Mouse (Mus musculus): ENCODE results near the gene A030005K14Rik.

A030005K14Rik gene

GRCm38 (mm10) chr1:83059278-83059677, at the start of gene A030005K14Rik:
Gene A030005K14Rik (minus strand): TSS chr1:83059378.
- DNase-seq, result no peak

DNA sequence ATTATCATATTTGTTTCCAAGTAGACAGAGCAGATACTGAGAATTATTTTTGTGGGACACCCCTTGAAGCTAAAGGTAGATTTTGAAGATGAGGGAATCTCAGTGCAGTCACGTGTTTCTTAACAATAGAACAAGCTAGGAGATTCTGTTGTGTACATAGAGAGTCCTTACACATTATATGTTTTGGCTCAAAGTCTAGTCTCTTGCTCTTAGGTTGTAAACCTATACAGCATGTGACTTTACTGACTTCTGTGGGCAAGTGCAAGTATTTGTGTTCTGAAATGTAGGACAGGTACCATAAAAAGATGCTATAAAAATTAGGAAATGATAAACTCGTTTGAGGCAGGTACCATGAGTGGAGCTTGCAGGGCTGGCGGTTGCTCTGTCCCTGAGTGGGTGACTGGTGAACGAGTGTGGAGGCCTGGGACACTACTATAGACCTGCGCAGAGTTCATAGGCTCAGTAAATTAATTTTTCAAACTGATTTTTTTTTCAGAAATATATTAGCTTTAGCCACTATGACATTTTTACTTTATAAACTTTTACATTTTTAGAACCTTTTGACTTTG, 48.3 kb upstream of the A030005K14Rik start:
- DNase-seq, result no peak

DNA sequence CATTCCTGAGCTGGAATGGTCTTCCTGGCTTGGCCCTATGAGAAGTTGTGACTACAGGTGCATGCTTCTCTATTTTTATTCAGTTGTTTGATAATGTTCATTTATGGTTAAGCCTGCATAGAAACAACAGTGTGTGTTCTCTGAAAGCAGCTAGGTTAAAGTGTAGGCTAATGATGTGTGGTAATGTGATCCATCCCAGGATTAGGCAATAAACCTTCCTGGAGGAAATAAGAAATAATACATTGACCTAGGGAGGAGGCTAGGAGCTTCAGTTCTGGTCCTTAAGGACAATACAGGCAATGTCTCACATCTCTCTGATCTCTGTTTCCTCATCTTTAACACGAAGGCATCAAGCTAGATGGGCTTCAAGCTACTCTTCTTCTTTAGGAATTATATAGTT, 46.3 kb upstream of the A030005K14Rik start:
- no peak for DNase-seq

GRCm38 (mm10) chr1:83101891-83102290, 42.7 kb upstream of the A030005K14Rik start:
- no peak for DNase-seq

- DNase-seq, result no peak
Observed at GRCm38 (mm10) chr1:83099580-83100137, 40.5 kb upstream of the A030005K14Rik start.

DNA sequence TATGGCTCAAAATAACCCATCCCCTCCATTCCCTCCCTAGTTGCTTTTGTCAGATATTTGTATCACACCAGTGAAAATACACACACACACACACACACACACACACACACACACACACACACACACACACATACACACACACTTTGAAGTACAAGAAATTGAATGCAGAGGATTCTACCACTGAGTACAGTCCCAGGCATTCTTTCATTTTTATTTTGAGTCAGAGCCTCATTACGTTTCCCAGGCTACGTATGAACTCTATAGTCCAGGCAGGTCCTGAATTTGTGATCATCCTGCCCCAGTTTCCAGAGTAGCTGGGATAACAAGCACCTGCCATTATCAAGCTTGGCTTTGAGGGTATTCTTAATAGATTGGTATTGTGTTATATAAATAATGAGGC, 40.0 kb upstream of the A030005K14Rik start:
- DNase-seq, result no peak

GRCm38 (mm10) chr1:83096935-83097334, 37.8 kb upstream of the A030005K14Rik start:
- no peak for DNase-seq

DNA sequence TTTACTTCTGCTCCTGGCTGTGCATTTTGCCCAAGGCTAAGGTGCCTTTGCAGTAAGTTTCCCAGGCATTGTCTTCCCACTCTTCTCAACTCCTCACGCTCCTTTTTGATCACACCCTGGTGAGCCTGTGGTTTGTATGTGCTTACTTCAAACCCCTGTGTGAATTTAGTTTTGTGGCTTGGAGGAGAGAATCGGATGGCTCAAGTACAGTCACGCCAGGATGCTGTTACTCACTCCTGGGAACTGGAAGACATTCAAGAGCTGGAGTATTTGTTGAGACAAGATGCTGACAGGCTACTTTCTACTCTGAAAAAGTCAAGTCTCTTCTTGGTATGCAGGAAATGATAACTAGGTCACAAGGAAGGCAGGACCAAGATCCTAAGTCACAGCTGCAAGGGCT, 32.1 kb upstream of the A030005K14Rik start:
- no peak for DNase-seq

GRCm38 (mm10) chr1:83084790-83085189, 25.6 kb upstream of the A030005K14Rik start:
- DNase-seq, result no peak

DNA sequence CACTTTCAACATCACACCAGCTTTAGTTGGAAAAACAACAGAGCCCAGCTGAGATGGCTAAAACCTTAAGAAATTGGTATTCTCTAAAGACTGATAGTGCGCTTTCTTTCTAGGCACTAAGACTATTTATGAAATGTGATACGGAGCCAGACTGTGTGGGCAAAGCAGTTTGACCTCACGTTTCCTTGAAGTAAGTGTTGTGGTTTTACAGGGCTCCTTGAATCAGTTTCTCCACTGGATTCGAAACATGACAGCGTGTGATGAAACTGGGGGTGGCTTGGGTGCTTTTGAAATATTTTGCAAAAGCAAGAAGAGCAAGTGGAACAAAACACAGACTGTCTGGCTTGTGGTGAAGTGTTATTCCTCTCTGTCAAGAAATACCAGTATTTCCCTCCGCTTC, 17.8 kb upstream of the A030005K14Rik start:
- DNase-seq, result no peak

- no peak for DNase-seq
Observed at GRCm38 (mm10) chr1:83076190-83076917, 17.2 kb upstream of the A030005K14Rik start.

DNA sequence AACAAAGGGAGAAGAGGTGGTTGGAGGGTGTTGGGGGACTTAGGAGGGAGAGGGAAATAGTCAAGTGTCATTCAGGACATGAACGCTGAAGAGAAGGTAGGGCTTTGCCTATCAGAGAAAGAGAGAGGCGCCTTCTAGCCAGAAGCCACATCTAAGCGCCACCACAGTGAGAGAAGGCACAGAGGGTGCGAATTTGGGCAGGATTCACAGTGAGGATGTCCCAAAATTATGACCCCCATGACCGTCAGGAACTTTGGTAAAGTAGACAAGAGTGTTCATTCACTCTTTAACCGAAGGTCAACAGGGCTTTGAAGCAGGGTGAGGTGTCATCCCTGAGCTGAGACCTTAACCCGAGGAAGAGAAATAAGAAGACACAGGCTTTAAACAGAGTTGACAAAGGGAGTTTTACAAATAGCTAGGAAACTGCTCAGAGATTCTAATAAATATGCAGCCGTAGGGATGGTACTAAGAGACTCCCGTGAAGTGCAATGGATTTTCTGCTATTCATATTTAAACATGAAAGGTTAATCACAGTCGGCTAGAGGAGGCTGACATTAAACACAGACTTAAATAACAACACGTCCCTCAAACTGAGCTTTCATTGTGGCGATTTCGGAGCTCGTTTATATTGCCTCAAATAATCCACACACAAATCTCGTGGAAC, 16.5 kb upstream of the A030005K14Rik start:
- no peak for DNase-seq

DNA sequence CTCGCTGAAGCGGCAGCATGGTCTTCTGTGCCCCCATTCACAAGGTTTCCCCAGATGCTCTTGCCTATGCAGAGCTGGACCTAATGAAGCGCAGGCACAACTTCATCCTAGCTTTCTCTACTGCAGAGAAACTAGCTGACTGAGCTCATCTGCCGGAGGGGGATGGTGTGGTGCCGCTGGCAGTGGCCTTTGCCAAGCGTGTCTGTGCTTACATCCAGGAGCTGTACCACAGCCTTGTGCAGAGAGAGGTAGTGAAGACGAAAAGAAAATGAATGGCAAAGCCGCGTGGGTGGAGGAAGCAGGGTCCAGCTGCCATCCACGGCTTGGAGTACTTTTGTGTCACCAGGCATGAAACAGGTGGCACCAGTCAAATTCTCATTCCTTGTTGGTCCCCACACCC, 8.0 kb upstream of the A030005K14Rik start:
- DNase-seq, result no peak

GRCm38 (mm10) chr1:83066577-83066976, 7.4 kb upstream of the A030005K14Rik start:
- no peak for DNase-seq

DNA sequence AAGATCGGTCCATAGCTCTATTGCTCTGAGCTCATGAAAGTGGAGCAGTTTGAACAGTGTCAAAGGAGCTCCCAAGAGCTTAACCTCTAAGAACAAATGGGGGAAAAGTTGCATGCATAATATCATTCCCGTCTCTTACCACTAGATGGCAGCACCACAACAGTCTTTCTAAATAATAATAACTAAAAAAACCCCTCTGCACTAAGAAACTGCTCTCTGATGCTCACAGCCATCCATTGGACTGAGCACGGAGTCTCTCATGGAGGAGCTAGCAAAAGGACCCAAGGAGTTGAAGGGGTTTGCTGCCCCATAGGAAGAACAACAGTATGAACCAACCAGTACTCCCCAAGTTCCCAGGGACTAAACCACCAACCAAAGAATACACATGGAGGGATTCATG, 5.7 kb upstream of the A030005K14Rik start:
- no peak for DNase-seq

DNA sequence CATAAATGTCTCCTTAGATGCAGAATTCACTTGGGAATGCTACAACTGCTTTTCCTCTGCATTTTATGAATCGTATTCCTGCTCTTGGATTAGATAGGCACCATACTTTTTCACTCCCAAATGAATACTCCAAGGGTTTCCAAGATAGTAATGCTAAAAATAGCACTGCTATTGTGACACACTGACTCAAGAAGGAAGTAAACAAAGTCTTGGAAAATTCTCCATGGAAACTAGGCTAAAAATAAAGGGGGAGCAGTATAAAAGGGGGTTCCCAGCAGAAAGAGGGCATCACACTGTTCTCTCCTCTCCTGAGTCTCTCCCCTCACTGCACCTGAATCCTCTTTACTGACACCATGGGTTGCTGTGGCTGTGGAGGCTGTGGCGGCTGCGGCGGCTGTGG, 1.5 kb upstream of the A030005K14Rik start, which contains the start of gene Krtap28-13:
Gene Krtap28-13, plus strand, starts transcription at position 288 of the 400 bp plus-strand sequence.
- no peak for DNase-seq

GRCm38 (mm10) chr1:83058481-83058880, 697 bp downstream of the A030005K14Rik start:
- DNase-seq, result no peak

DNA sequence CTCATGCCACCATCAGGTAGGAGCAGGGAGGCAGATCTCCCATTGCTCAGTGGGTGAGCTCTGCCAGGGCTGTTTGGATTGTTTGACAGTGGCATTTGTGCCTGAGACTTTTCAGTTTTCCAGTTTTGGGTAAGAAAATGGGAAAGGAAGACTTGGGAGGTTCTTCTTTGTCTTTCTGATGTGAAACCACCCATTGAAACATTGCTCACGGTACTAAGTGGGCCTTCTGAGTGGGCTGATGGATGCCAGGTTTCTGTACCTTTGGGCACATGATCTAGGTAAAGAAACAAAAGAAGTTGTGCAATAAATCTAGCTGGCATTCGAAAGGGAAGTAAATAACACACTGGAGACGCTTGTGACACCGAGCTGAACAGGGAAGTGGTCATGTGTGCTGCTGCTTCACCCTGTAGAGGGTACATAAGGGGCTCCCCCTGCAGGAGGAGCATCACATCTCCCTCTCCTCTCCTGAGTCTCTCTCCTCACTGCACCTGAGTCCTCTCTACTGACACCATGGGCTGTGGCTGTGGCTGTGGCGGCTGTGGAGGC, 14.2 kb downstream of the A030005K14Rik start, which contains the start of gene Gm47969:
Gene Gm47969, plus strand, starts transcription at position 51 of the 546 bp plus-strand sequence.
- no peak for DNase-seq

- DNase-seq, result no peak
Observed at GRCm38 (mm10) chr1:83042380-83042779, 16.8 kb downstream of the A030005K14Rik start, which contains the start of gene Krtap28-10. Gene Krtap28-10 (minus strand): TSS chr1:83042480.

GRCm38 (mm10) chr1:83039080-83039479, 20.1 kb downstream of the A030005K14Rik start:
- no peak for DNase-seq

DNA sequence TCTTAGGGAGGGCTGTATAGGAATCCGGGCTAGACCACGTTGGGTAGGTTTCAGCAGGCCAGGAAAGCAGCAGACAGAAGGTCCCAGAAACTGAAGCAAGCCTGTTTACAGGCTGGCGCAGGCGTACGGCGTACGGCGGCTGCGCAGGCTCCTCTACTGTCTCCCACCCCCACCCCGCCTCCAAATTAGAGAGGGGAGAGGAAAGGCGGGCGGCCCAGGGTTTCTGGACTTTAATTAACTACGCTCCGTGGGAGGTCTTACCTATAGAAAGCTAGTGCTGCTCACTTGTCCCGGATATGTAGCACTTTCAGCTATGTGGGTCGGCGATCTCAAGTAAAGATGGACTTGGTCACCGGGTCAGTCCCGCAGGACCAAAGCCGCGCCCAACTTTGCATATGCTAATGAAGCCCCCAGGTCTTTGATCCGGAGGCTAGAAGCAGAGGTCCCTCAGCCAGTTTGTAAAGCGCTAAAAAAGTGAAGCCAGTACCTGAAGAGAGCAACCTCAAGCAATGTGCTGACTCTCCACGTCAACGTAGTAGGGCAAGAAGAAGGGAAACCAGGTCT, 21.0 kb downstream of the A030005K14Rik start, which contains the start of gene Slc19a3:
Gene Slc19a3, minus strand, starts transcription at position 340 of the 564 bp plus-strand sequence.
- no peak for DNase-seq

DNA sequence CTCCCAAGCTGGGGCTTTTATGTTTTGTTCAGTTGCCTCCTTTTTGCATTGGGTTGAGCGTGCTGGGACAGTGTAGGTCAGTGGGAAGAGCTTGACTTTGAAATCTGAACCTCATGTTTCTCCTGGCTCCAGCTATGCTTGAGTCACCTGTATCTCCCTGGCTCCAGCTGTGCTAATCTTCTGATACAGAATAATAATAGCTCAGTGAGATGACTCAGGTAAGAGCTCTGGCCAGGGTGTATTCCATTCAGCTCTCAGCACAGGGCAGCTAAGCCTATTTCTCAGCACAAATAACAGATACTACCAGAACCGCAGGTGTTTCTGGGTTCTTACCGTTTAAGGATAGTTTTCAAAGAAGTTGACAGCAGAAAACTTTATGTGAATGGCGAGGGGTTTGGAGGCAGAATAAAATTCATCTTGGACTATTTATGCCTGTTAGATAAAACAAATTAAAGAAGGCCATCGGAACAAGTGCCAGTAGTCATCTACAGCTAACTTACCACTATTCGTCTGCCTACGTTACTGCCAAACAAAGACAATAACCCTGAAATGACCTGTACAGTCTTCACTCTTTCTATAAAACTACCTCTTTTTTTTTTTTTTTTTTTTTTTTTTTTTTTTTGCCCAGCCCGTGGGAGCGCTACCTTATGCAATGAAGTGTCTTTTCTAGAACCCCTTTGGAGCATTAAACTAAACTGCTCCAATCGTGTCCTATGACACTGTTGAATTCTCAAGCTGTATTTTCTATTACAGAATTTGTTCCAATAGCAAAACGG, 22.1 kb downstream of the A030005K14Rik start:
- DNase-seq, result no peak
